11 mouse cellular contexts compared by ENCODE assay signal in genomic region chr5:99447481-99447880, GRCm38 (mm10).
"Had no signal": no experiment of that assay in that cellular context is flagged by ENCODE, and none has a peak within 500 bp of the region (broad histone marks: within the 10 kb centered on the region; RNA-seq: fewer than 3 reads in every experiment).

No protein-coding gene starts in this region.

- DNase-seq: gastrocnemius, adult 2 months; gastrocnemius, postnatal 10 days; gastrocnemius, postnatal 25 days; heart, postnatal 10 days; heart, postnatal 4 days; kidney, adult 18-20 months; kidney, adult 8-10 months; kidney, postnatal 10 days; kidney, postnatal 25 days; kidney, postnatal 4 days; liver had no signal
